Mouse (Mus musculus): ENCODE results near the gene Spesp1. TPM values are rescaled to one million over a fixed set of nuclear protein-coding genes. Genes with fewer than 3 reads are reported as not detected.

The Spesp1 gene
- total and polyA plus RNA-seq, 2 experiments from 2014 or later, result 0.19 TPM; not detected in 1

- H3K27me3 ChIP-seq (ENCODE audit: insufficient read depth, low read length), result no peaks in the 10 kb centered on the region
- 70% methylated on average over 4 of the region's 4 CpGs for WGBS
- no peak for TF ChIP-seq CTCF (IDR thresholded peaks at IDR 0.05; ENCODE audit: low read depth)
- ATAC-seq (no peak), DNase-seq (no peak)
- no peak overlapping the region for H3K27ac ChIP-seq (ENCODE audit: low read depth, low read length)
- H3K4me2 ChIP-seq (ENCODE audit: low read depth), result no peak overlapping the region
- no peak overlapping the region for H3K9ac ChIP-seq
- no peaks in the 10 kb centered on the region for H3K9me3 ChIP-seq (ENCODE audit: low read length)
- H3K36me3 ChIP-seq (ENCODE audit: insufficient read depth), result no peaks in the 10 kb centered on the region
- no peaks in the 10 kb centered on the region for H3K4me1 ChIP-seq (ENCODE audit: insufficient read depth)
- H3K4me3 ChIP-seq (ENCODE audit: low read depth, low read length), result no peak overlapping the region
Observed at GRCm38 (mm10) chr9:62246380-62246942, 35.5 kb downstream of the Spesp1 start.

GRCm38 (mm10) chr9:62245612-62246379 is 36.2 kb downstream of the Spesp1 start:
- no peak for ATAC-seq
- no peaks in the 10 kb centered on the region for H3K4me1 ChIP-seq (ENCODE audit: insufficient read depth)
- TF ChIP-seq CTCF (IDR thresholded peaks at IDR 0.05; ENCODE audit: low read depth), result peak; percentile 54
- WGBS, result 63% methylated on average over 17 of the region's 17 CpGs
- no peak overlapping the region for H3K9ac ChIP-seq
- H3K9me3 ChIP-seq (ENCODE audit: low read length), result no peaks in the 10 kb centered on the region
- H3K4me3 ChIP-seq (ENCODE audit: low read depth, low read length), result no peak overlapping the region
- H3K4me2 ChIP-seq (ENCODE audit: low read depth), result no peak overlapping the region
- DNase-seq, result no peak
- H3K27ac ChIP-seq (ENCODE audit: low read depth, low read length), result no peak overlapping the region
- H3K27me3 ChIP-seq (ENCODE audit: insufficient read depth, low read length), result no peaks in the 10 kb centered on the region
- no peaks in the 10 kb centered on the region for H3K36me3 ChIP-seq (ENCODE audit: insufficient read depth)

GRCm38 (mm10) chr9:62244612-62245010 is 37.4 kb downstream of the Spesp1 start:
- no peaks in the 10 kb centered on the region for H3K36me3 ChIP-seq (ENCODE audit: insufficient read depth)
- no peak overlapping the region for H3K9ac ChIP-seq
- H3K4me2 ChIP-seq (ENCODE audit: low read depth), result no peak overlapping the region
- no peaks in the 10 kb centered on the region for H3K4me1 ChIP-seq (ENCODE audit: insufficient read depth)
- no peaks in the 10 kb centered on the region for H3K27me3 ChIP-seq (ENCODE audit: insufficient read depth, low read length)
- H3K9me3 ChIP-seq (ENCODE audit: low read length), result no peaks in the 10 kb centered on the region
- ATAC-seq (no peak; the same call in 1 of the 2 replicates), DNase-seq (no peak)
- 42% methylated on average over 3 of the region's 3 CpGs for WGBS
- H3K27ac ChIP-seq (ENCODE audit: low read depth, low read length), result no peak overlapping the region
- no peak for TF ChIP-seq CTCF (IDR thresholded peaks at IDR 0.05; ENCODE audit: low read depth)
- H3K4me3 ChIP-seq (ENCODE audit: low read depth, low read length), result no peak overlapping the region

GRCm38 (mm10) chr9:62243991-62244611 is 37.9 kb downstream of the Spesp1 start:
- Histone ChIP-seq H3K4me3 (ENCODE audit: low read depth, low read length) (no peak overlapping the region), H3K4me1 (ENCODE audit: insufficient read depth) (no peaks in the 10 kb centered on the region), H3K36me3 (ENCODE audit: insufficient read depth) (no peaks in the 10 kb centered on the region), H3K27me3 (ENCODE audit: insufficient read depth, low read length) (no peaks in the 10 kb centered on the region), H3K4me2 (ENCODE audit: low read depth) (peak overlapping the region; percentile 33), H3K27ac (ENCODE audit: low read depth, low read length) (no peak overlapping the region), H3K9ac (no peak overlapping the region), H3K9me3 (ENCODE audit: low read length) (no peaks in the 10 kb centered on the region)
- ATAC-seq (peak; percentile 84), DNase-seq (peak; percentile 94)
- peak; percentile 96 for TF ChIP-seq CTCF (IDR thresholded peaks at IDR 0.05; ENCODE audit: low read depth)
- 21% methylated on average over 19 of the region's 19 CpGs for WGBS

DNA sequence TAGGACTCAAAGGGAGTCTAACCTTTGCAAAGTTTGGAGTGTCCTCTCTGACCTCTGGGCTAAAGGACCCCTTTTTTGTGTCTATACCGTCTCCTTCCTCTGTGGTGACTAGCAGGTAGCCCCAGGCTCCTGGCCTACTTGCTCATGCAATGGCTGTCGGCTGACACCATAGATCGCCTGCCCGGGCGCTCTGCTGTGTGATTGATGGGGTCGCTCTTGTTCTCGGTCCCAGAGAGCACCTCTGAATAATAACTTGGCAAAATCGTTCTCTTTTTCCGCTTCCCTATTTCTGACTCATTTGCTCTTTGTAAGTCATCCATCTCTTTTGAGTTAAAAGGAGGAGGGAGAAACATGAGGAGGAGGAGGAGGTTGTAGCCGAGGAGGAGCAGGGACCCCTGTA is 42.0 kb downstream of the Spesp1 start:
- Histone ChIP-seq H3K27me3 (ENCODE audit: insufficient read depth, low read length) (no peaks in the 10 kb centered on the region), H3K27ac (ENCODE audit: low read depth, low read length) (no peak overlapping the region), H3K4me1 (ENCODE audit: insufficient read depth) (no peaks in the 10 kb centered on the region), H3K9ac (no peak overlapping the region), H3K4me2 (ENCODE audit: low read depth) (no peak overlapping the region), H3K4me3 (ENCODE audit: low read depth, low read length) (no peak overlapping the region), H3K36me3 (ENCODE audit: insufficient read depth) (no peaks in the 10 kb centered on the region), H3K9me3 (ENCODE audit: low read length) (no peaks in the 10 kb centered on the region)
- WGBS, result 62% methylated on average over 10 of the region's 10 CpGs
- no peak for TF ChIP-seq CTCF (IDR thresholded peaks at IDR 0.05; ENCODE audit: low read depth)
- DNase-seq, result no peak
- no peak for ATAC-seq

DNA sequence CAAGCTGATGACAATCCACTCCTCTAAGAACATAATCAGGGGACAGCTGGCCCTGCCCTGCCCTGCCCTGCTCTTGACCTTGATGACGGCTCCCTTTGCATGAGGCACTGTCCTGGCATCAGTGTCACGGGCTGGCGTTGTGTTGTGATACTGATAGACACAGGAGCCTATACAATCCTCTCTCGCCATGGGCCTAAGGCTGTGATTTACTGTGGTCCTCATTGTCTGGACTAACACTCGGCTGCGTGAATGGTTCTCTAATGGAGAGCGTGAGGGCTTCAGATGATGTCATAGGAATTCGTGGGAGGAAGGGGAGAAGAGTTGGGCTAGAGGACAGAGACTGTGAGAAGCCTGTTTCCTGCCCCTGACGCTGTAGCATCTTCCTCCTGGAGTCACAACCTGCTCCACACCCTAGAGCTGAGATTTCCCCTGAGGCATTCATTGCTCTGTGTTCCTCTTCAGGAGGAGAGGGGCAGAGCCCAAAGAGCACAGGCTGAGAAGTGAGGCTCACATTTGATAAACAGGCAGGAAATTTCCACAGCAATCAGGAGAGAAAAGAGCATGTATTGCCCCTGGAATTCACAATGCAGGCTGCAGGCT is 44.5 kb downstream of the Spesp1 start:
- no peak overlapping the region for H3K4me2 ChIP-seq (ENCODE audit: low read depth)
- 0 out of 2 replicates have a peak overlapping the region, but pooled peaks have one; percentile 1 for H3K27ac ChIP-seq (ENCODE audit: low read depth, low read length)
- no peaks in the 10 kb centered on the region for H3K36me3 ChIP-seq (ENCODE audit: insufficient read depth)
- no peaks in the 10 kb centered on the region for H3K4me1 ChIP-seq (ENCODE audit: insufficient read depth)
- H3K4me3 ChIP-seq (ENCODE audit: low read depth, low read length), result no peak overlapping the region
- no peaks in the 10 kb centered on the region for H3K9me3 ChIP-seq (ENCODE audit: low read length)
- H3K27me3 ChIP-seq (ENCODE audit: insufficient read depth, low read length), result no peaks in the 10 kb centered on the region
- ATAC-seq, result peak; percentile 18; the same call in 1 of the 2 replicates
- WGBS, result 39% methylated on average over 9 of the region's 9 CpGs
- no peak for DNase-seq
- H3K9ac ChIP-seq, result no peak overlapping the region
- no peak for TF ChIP-seq CTCF (IDR thresholded peaks at IDR 0.05; ENCODE audit: low read depth)

Measured in forebrain, postnatal 0 days (tissue).